In genomic region chr11:69118765-69119164, GRCm38 (mm10) we compare ENCODE assay signal across 7 mouse cellular contexts. TPM values are rescaled to one million over a fixed set of nuclear protein-coding genes. Genes with fewer than 3 reads are reported as not detected.
A peak's percentile ranks its signal among the peaks of the same experiment; 100 is the strongest.
DNase-seq lines count a peak whose midpoint lies in the region; ATAC-seq and TF ChIP-seq lines count a peak whose summit lies in the region.

No protein-coding gene starts in this region.

- peak; percentile 91 to 98 for DNase-seq in adrenal gland, adult 18-20 months (ENCODE audit: low spot score in 2 of 2)
- DNase-seq in embryo, embryonic 10 days (ENCODE audit: low spot score) = peak; percentile 89
- DNase-seq in heart, adult 11 months = peak; percentile 98
- peak; percentile 79 for DNase-seq in kidney, adult 11 months
- DNase-seq in midbrain, embryonic 14.5 days = peak; percentile 94
- DNase-seq in spleen, adult 2 months (ENCODE audit: low read depth in 1 of 2, low spot score in 2 of 2) = peak; percentile 71 to 77

- H3K27ac ChIP-seq in limb, embryonic 13.5 days = no peak overlapping the region
- no peak overlapping the region for H3K27ac ChIP-seq in midbrain, embryonic 14.5 days (replicated peaks; ENCODE audit: low read depth, low read length)
- no peak overlapping the region for H3K27ac ChIP-seq in spleen, adult 2 months (ENCODE audit: insufficient read depth, low read length)

- 0% methylated on average over 15 of the region's 15 CpGs for whole genome bisulfite sequencing in limb, embryonic 13.5 days
- 1% methylated on average over 15 of the region's 15 CpGs for WGBS in midbrain, embryonic 14.5 days
- WGBS in spleen, adult 2 months = 6% methylated on average over 15 of the region's 15 CpGs

- peak overlapping the region; percentile 82 for H3K4me3 ChIP-seq in limb, embryonic 13.5 days
- peak overlapping the region; percentile 67 for H3K4me3 ChIP-seq in midbrain, embryonic 14.5 days (replicated peaks; ENCODE audit: low read depth, low read length)
- 0 out of 2 replicates have a peak overlapping the region, but pooled peaks have one; percentile 58 for H3K4me3 ChIP-seq in spleen, adult 2 months (ENCODE audit: extremely low read depth, insufficient read depth, insufficient read length)

- H3K4me2 ChIP-seq in limb, embryonic 13.5 days (replicated peaks) = peak overlapping the region; percentile 92
- H3K4me2 ChIP-seq in midbrain, embryonic 14.5 days (ENCODE audit: low read length) = peak overlapping the region; percentile 82

- TF ChIP-seq POLR2A in spleen, adult 2 months (IDR thresholded peaks at IDR 0.05; ENCODE audit: low read depth, low read length) = no peak

- H3K4me1 ChIP-seq in limb, embryonic 13.5 days = peaks cover 31% of the 10 kb centered on the region
- peaks cover 27% of the 10 kb centered on the region for H3K4me1 ChIP-seq in midbrain, embryonic 14.5 days (ENCODE audit: control insufficient read depth, insufficient read depth, low read length)
- no peaks in the 10 kb centered on the region; the same call in 1 of the 2 replicates for H3K4me1 ChIP-seq in spleen, adult 2 months (ENCODE audit: control insufficient read depth, insufficient read depth, insufficient read length)

- H3K27me3 ChIP-seq in limb, embryonic 13.5 days = peaks cover 18% of the 10 kb centered on the region
- H3K27me3 ChIP-seq in midbrain, embryonic 14.5 days (ENCODE audit: control insufficient read depth, insufficient read depth, low read length) = peaks cover 8% of the 10 kb centered on the region; the same call in 1 of the 2 replicates
- H3K27me3 ChIP-seq in spleen, adult 2 months (ENCODE audit: control insufficient read depth, insufficient read depth, low read length) = 0 out of 2 replicates have a peak, but pooled peaks cover 5% of the 10 kb centered on the region

- TF ChIP-seq CTCF in spleen, adult 2 months (IDR thresholded peaks at IDR 0.05; ENCODE audit: extremely low read depth, insufficient read depth, insufficient read length, insufficient replicate concordance) = no peak

- H3K36me3 ChIP-seq in limb, embryonic 13.5 days = no peaks in the 10 kb centered on the region
- no peaks in the 10 kb centered on the region for H3K36me3 ChIP-seq in midbrain, embryonic 14.5 days (ENCODE audit: control insufficient read depth, insufficient read depth, low read length)
- H3K36me3 ChIP-seq in spleen, adult 2 months (ENCODE audit: control insufficient read depth, insufficient read depth, low read length) = no peaks in the 10 kb centered on the region

- H3K9me3 ChIP-seq in limb, embryonic 13.5 days = no peaks in the 10 kb centered on the region
- H3K9me3 ChIP-seq in midbrain, embryonic 14.5 days (ENCODE audit: control insufficient read depth, low read length) = no peaks in the 10 kb centered on the region

- H3K9ac ChIP-seq in limb, embryonic 13.5 days = no peak overlapping the region
- H3K9ac ChIP-seq in midbrain, embryonic 14.5 days (replicated peaks; ENCODE audit: low read length) = no peak overlapping the region

- ATAC-seq in limb, embryonic 13.5 days (ENCODE audit: low FRiP score, low read depth) = peak; percentile 9; the same call in 1 of the 2 replicates
- ATAC-seq in midbrain, embryonic 14.5 days (ENCODE audit: low FRiP score, low TSS enrichment) = 0 out of 2 replicates have a peak, but pooled peaks have one; percentile 12

RNA-seq across cellular contexts. Expression of gene Hes7, which starts 1.4 kb away (rescaled TPM):
- total RNA-seq in adrenal gland, adult 18-20 months (2021) = under 1 TPM in 1 of 2 experiments, not detected in 1; 0.26 TPM
- 0.74 and 1.2 TPM in 2 replicates for polyA plus RNA-seq in limb, embryonic 13.5 days (2015; fragmentation: Nextera tagmentation; extraction: Ambion mirVana)
- 0.26 and 0.78 TPM in 2 replicates for polyA plus RNA-seq in midbrain, embryonic 14.5 days (2014; fragmentation: Nextera tagmentation; extraction: Ambion mirVana)
- polyA plus RNA-seq in spleen, adult 2 months (2012; rRNA removed) = 0.44 and 0.55 TPM in 2 replicates

RNA-seq across cellular contexts. Expression of gene 9130213A22Rik, which starts 3.6 kb away (rescaled TPM):
- under 1 TPM; 0.43 to 0.61 TPM for total RNA-seq in adrenal gland, adult 18-20 months (2021)
- polyA plus RNA-seq in limb, embryonic 13.5 days (2015; fragmentation: Nextera tagmentation; extraction: Ambion mirVana) = 0.52 and 0.55 TPM in 2 replicates
- polyA plus RNA-seq in midbrain, embryonic 14.5 days (2014; fragmentation: Nextera tagmentation; extraction: Ambion mirVana) = 0.22 and 0.23 TPM in 2 replicates
- 0.40 and 0.69 TPM in 2 replicates for polyA plus RNA-seq in spleen, adult 2 months (2012; rRNA removed)

RNA-seq across cellular contexts. Expression of gene Aloxe3, which starts 6.9 kb away (rescaled TPM):
- 1 to 10 TPM; 1.1 to 1.6 TPM for total RNA-seq in adrenal gland, adult 18-20 months (2021)
- 1.6 TPM in 2 replicates for polyA plus RNA-seq in limb, embryonic 13.5 days (2015; fragmentation: Nextera tagmentation; extraction: Ambion mirVana)
- 2.8 and 3.2 TPM in 2 replicates for polyA plus RNA-seq in midbrain, embryonic 14.5 days (2014; fragmentation: Nextera tagmentation; extraction: Ambion mirVana)
- 0.20 and 2.8 TPM in 2 replicates for polyA plus RNA-seq in spleen, adult 2 months (2012; rRNA removed)

RNA-seq across cellular contexts. Expression of gene Per1, which starts 23.7 kb away (rescaled TPM):
- 10 to 100 TPM; 66.6 to 77.7 TPM for total RNA-seq in adrenal gland, adult 18-20 months (2021)
- 9.3 and 12.0 TPM in 2 replicates for polyA plus RNA-seq in limb, embryonic 13.5 days (2015; fragmentation: Nextera tagmentation; extraction: Ambion mirVana)
- polyA plus RNA-seq in midbrain, embryonic 14.5 days (2014; fragmentation: Nextera tagmentation; extraction: Ambion mirVana) = 9.3 and 13.1 TPM in 2 replicates
- 23.3 and 25.7 TPM in 2 replicates for polyA plus RNA-seq in spleen, adult 2 months (2012; rRNA removed)

RNA-seq across cellular contexts. Expression of gene Vamp2, which starts 30.5 kb away (rescaled TPM):
- 100 to 1,000 TPM; 106 to 137 TPM for total RNA-seq in adrenal gland, adult 18-20 months (2021)
- 82.8 and 88.6 TPM in 2 replicates for polyA plus RNA-seq in limb, embryonic 13.5 days (2015; fragmentation: Nextera tagmentation; extraction: Ambion mirVana)
- polyA plus RNA-seq in midbrain, embryonic 14.5 days (2014; fragmentation: Nextera tagmentation; extraction: Ambion mirVana) = 258 and 260 TPM in 2 replicates
- polyA plus RNA-seq in spleen, adult 2 months (2012; rRNA removed) = 94.2 and 95.7 TPM in 2 replicates
